Mouse (Mus musculus) brain, embryonic 18.5 days (tissue): ENCODE measurements at regions not wholly inside any gene's neighbourhood (a gene's known extent, or its start where the extent isn't known, plus 50 kb on each side); places are given as distances from the start of the nearest gene placed in this dataset.

ENCODE experiments used
- DNase-seq: peaks from one replicate; pipeline ENCODE4 v3.0.0-alpha.2; 2012; ENCODE audit warnings: low read depth, low spot score

DNA sequence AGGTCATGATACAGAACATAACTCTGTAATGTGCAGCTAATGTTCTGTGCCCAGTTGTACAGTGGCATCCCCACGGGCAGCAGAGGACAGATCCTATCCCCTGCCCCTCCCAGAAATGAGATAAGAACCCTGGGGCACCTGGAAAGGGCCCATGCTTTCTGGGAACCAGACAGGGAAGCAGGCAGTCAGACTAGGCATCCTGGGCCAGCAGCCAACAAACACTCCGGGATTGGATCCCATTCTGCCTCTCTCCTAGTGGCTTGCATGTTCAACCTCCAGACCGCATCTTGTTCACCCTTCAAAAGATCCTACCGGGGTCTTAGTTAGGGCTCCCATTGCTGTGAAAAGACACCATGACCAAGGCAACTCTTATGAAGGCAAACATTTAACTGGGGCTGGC lies 229.0 kb upstream of the Rpl38 start:
- no peak for DNase-seq

DNA sequence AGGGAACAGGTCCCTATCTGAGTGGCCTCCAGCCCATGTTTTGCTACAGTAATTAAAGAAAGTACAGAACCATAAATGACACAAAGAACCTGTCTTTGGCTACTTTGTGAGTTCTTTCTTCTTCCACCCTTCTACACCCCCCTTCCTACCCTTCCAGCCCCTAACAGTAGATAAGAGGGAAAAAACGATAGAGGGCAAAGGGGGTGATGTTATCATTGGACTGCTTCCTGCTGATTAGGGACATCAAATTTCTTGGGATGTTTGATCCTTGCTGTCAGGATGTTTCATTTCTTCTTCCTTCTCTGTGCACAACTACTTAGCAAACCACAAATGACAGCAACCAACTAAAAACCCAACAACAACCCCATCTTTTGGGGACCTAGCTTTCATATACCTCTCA lies 232.5 kb upstream of the Rpl38 start:
- no peak for DNase-seq

DNA sequence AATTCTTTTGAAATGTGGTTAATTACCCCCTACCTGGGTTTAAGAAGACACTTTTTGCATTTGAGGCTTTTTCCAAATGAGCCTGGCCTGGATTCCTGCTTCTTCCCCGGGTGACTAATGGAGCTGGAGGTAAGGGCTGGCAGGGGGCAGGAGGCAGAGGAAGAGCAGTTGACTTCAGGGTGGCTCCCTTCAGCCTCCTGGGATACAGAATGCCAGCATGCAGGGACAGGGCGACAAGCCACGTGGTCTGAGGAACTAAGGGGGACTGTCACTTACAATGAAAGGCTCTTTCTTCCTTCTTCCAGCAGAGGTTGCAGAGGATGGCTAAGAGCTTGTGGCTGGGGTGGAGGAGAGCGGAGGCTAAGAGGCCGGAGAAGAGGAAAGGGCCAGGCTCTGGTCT lies 234.8 kb upstream of the Rpl38 start:
- DNase-seq, result no peak

DNA sequence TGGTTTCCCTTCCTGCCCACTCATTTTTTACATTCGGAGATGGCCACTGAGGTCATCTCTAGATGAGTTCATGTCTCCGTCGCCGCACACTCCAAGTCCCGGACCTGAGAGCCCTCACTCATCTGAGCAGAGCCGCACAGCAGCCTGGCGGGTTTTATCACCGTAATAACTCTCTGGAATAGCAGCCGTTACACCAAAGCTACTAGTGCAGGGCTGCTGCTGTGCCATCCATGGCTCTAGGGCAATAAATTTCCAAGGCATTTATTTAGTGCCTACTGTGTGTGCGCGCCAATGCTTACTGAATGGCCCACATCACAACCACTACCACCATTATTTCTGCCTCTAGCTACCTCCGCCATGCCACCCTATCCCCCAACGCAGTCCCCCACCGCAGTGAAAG lies 242.9 kb upstream of the Rpl38 start:
- no peak for DNase-seq

DNA sequence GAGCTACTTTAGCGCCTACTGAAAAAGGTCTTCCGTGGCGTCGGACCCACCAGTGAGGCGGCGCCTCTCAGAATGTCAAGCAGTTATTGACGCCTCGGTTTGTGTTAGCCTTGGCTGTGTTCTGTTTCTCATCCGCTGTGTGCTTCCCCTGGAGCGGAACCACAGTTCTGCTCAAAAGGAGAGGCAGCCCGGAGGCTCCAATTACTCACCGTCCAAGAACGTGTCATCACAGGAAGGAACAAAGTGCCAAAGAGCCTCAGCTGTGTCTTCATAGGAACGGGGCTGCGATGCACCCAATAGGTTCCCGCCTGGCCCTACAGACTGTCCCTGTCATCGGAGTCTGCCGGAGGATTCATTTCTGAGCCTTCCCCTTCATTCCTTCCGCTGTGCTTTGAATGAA lies 245.0 kb upstream of the Rpl38 start:
- no peak for DNase-seq

DNA sequence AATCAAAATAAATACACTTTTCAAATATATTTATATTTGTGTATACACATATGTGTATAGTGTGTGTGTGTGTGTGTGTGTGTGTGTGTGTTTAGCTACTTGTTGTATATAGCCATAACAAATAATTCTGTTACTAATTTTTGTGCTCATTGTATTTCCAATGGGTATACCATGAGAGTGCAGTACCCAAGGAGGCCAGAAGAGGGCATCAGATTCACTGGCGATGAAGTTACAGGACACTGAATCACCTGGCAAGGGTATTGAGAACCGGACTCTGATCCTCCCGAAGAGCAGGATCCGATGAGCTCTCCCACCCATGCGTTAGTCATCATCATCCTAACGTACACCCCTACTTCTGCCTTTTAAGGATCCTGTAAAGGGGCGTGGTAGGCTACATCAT lies 249.3 kb upstream of the Rpl38 start:
- no peak for DNase-seq

DNA sequence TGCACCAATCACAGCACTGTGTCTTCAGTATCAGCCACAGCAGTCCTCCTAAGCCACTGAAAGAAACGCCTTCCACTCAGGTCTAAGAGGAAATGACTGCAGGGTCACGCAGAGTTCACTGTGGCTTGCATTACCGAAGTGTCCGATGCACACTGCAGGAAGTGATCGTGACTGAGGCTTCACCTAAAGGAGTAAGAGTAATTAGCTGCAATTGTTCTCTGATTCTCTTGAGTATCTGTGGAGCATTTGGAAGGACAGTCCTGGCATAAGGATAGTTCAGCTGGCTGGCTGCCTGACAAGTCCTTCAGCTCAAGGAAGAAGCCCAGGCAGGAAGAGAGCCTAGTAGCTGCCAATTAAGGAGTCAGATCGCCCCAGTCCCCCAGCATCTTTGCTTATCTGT lies 252.2 kb upstream of the Rpl38 start:
- no peak for DNase-seq

DNA sequence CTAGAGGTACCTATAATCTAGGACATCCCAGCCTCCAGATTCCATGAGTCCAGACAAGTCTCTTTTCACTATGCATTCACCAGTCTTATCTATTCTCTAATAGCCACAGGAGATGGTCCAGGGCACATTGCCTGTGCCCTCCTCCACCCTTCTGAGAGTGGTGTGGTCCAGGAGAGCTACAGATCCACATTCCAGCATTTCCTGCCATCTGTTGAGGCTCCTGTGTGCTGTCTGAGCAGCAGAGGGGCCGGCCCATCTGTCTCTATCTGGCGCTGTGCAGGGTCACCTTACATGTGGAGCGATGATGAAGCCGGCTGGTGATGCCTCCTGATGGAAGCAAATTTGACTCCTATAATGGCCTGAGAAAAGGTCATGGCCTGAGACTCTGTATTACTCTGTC lies 263.9 kb upstream of the Rpl38 start:
- no peak for DNase-seq

DNA sequence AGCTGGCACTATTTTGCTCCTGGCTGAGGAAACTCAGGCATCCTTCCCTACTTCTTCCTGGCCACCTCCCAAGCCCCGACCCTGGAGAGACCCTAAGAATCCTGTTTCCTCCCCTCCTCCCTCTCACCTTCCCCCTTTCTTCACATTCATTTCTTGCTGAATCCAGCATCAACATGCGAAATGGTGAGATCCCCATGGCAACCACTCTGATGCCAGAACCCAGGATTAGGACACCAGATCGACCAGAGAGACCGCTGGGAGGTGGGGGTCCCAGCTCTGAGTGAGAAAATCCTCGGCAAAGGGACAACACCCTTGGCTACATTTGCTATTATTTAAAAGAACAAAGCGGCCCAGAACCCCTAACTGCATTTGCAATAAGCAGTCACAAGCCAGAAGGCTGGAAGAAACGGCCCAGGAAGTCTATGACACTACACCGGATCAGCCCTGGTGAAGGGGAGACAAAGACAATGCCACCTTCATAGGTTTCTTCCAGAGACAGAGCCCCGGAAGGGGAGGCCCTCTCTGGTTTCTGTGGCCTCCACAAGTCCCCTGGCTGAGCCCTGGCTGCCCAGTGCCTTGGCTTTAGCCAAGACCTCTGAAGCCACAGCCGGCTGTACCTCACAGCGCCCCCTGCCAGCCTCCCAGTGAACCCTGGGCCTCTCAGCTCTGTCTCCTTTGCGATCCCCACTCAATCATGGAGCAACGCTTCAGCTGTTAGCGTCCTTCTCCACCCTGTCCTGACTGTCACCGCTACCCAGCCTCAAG lies 265.6 kb upstream of the Rpl38 start:
- DNase-seq, result peak; percentile 39

DNA sequence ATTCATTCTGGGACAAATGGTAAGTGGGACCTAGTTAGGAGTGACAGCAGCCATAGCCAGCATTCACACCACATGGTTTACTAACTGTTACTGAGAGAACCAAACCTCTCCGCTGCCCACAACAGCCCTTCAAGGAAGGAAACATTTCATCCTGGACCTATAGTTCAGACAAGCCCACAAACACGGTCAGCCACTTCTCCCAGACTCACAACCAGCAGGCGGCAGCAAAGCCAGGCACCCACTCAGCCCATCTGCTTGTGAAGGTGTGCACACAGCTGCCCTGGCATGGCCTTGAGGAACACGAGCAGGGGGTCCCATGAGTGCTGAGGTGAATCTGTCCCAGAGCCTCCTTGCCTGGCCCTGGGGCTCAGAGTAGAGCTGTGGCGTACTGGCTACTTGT lies 267.6 kb upstream of the Rpl38 start:
- DNase-seq, result no peak

DNA sequence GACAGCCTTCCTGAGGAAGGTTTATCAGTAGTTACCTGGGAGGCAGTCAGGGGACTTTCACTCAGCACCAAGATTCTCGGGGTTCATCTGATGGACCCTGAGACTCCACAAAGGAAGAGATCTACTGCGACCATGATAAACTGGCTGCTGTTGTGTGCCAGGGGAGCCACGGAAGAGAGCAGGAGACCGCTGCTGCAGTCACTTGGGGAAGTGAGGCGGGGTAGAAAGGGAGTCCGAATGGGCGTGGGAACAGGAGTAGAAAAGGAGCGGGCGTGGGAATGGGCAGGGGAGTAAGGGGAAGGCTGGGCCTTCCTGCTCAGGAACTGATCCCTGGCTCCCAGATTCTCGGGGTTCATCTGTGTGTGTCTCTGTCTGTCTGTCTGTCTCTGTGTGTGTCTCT lies 276.2 kb upstream of the Rpl38 start:
- no peak for DNase-seq

DNA sequence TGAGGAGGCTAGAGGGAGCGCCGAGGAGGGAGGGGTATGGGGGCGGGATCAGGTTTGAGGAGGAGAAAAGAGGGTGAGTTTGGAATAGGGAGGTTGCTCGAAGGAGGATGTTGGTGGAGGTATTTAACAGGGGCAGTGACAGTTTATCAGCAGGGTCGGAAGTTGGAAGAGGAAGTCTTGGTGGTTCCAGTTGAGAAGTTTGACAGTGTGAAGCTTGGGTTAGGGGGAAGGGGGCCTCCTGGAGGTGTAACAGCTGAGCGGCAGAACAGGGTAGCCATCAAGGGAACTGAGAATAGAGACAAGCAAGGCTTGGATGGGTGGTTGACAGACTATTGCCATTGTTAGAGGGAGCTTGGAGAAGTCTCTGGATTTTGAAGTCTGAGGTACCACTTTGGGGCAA lies 276.8 kb upstream of the Rpl38 start:
- no peak for DNase-seq

DNA sequence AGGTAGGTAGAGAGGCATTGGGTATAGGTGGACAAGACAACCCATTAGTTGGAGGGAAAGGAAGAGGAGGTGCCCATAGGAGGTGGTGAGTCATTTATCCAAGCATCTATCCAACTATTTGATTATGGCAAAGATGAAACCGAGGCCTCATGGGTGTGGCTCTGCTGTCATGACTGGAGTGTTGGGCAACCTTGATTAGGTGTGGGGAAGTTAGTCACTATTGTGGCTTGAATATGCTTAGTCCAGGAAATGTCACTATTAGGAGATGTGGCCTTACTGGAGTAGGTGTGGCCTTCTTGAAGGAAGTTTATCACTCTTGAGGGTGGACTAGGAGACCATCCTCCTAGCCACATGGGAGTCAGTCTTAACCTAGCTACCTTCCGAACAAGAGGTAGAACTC lies 281.2 kb upstream of the Rpl38 start:
- no peak for DNase-seq

DNA sequence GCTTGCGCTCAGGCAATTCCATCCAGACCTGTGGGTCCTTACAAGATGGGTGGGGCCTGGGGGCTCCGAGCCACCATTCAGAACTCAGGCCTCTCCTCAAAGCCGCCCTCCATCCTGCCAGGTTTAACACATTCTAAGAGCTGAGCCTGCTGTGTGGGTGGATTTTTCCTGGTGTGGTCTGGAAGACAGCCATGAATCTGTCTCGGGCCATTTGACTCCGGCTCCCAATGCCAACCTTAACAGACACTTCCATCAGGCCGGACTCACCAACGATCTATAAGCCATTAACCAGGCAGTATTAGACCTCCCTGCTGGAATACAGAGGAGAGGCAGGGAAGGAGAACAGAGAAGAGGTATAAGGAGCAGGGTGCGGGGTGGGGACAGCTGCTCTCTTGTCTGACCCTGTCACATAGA lies 288.9 kb upstream of the Rpl38 start:
- DNase-seq, result no peak

DNA sequence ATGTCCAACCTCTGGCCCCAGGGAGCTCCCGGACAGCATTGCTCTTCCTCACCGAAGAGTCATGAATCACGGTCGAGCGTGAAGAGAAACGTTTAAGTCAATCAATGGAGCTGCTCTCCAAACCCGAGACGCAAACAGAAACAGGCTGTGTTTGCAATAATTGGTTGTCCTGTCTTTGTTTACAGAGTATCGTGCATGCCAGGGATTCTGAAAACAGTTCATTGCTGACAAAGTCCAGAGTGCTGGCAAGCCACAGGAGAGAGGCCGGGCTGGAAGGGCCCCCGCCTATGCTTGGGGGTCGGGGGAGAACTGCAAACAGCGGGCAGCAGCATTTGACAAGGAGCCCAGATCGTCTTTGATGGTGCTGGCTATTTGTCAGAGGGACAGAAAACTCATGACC lies 292.4 kb upstream of the Rpl38 start:
- DNase-seq, result no peak

DNA sequence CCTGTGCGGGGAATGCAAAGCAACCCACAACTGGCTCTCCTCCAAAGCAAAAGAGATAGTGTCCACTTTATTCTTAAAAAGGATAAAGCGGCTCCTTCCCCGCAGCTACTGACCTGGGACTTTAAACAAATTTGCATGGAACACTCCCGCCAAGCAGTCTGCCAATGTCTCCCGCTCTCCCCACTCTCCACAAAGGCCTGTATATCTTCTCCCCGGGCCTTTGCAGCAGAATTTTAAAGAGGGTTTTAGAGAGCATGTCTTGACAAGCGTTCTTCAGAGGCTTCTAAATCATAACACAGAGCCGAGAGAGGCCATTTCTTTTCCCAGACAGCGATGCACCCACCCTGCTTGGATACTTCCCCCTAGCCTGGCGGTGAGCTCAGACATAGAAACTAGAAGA lies 297.6 kb upstream of the Rpl38 start:
- DNase-seq, result no peak

DNA sequence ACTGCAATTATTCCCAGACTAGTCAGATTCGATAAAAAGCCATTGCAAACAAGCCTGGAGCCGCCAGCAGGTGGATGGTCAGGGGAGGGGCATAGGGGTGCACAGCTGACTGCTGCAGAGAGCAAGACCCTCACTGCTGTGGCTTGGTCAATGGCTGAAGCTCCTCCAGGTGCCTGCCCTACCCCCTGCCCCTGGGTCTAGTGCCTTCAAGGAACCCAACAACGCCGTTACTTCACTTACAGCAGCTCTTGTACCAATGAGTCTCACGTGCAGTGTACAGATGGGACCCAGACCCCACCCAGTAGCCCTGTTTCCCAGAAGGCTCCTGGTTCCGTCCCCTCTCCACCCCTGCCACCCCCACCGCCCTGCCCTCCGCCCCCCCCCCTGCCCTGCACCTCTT lies 300.5 kb upstream of the Rpl38 start:
- no peak for DNase-seq

DNA sequence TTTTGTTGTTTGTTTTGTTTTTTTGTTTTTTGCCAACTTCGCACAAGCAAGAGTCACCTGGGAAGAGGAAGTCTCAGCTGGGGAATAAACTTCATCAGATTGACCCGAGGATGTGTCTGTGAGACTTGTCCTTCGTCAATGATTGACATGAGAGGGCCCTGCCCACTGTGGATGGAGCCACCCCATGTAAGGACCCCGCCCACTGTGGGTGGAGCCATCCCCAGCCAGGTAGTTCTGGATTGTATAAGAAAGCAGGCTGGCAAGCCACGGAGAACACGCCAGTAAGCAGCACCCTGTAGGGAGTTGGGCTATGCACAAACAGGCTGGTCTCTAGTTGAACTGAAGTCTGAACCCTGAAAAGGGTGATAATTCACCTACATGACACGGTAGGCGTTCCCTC lies 294.1 kb upstream of the Sdk2 start:
- no peak for DNase-seq

DNA sequence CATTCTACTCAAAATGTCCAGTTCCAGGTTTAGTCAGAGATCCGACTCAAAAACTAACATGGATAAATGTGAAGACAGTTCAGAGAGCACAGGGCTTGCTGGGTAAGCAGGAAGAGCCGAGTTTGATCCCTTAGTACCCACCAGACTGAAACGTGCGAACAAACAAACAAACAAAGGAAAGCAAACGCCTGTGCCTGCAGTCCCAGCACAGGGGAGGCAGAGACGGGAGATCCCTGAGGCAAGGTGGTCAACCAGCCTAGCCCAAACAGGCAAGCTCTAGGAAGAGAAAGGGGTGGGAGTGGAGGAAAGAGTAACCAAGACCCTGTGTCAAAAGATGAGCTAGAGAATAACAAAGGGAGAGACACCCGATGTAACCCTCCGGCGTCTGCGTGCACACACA lies 293.5 kb upstream of the Sdk2 start:
- no peak for DNase-seq

DNA sequence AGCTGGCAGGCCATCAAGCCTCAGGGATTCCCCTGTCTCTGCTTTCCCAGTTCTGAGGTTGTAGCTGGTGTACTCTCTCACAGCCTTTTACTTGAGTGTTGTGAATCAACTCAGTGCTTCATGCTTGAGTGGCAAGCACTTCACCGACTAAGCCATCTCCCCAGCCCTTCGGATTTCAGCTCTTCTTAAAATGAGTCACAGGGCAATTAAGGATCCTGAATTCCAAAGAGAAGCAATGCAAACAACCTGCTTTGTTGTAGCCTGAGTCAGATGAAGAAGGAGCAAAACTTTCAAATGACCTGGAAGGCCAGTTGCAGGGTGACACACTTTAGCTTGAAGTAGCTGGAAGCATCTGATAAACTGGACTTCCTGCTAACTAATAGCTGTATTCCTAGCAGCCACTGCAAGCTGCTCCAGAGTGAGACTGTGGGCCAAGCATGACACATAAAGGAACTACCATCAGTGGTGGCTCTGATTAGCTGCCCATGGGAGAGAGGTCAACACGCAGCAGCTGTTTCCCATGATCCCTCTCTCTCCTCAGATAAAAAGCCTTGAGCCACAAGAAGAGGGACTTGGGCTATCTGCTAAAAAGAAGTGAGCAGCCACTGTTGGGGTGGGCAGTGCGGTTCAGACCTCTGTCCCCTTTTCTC lies 285.4 kb upstream of the Sdk2 start:
- DNase-seq, result no peak

DNA sequence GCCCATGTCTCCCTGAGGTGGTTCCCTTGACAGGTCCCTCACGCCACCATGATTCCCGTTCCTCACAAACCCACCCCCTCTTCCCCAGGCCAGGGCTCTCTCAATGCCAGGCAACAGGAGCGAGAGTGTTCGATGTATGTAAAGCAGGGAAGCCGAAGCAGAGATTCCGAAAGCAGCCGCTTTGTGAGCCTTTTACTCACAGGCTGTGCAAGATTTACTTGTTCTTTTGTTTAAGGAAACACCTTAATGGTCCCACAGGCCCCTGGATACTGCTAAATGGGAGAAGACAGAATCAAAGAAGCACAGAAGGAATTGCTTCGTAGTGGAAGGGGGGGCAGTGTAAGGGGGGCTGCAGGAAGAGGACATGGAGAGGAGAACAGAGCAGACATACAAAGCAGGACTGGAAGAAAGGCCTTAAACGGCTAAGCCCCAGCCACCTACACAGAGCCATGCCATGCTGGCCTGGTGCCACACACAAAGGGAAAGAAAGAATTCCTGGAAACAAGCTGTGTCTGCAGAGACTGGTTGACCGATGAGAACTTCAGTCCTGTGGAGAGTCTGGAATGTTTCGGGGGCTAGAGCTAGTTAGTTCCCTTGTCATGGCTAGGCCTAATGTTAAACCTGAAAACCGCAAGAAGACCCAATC lies 270.1 kb upstream of the Sdk2 start:
- DNase-seq, result no peak

DNA sequence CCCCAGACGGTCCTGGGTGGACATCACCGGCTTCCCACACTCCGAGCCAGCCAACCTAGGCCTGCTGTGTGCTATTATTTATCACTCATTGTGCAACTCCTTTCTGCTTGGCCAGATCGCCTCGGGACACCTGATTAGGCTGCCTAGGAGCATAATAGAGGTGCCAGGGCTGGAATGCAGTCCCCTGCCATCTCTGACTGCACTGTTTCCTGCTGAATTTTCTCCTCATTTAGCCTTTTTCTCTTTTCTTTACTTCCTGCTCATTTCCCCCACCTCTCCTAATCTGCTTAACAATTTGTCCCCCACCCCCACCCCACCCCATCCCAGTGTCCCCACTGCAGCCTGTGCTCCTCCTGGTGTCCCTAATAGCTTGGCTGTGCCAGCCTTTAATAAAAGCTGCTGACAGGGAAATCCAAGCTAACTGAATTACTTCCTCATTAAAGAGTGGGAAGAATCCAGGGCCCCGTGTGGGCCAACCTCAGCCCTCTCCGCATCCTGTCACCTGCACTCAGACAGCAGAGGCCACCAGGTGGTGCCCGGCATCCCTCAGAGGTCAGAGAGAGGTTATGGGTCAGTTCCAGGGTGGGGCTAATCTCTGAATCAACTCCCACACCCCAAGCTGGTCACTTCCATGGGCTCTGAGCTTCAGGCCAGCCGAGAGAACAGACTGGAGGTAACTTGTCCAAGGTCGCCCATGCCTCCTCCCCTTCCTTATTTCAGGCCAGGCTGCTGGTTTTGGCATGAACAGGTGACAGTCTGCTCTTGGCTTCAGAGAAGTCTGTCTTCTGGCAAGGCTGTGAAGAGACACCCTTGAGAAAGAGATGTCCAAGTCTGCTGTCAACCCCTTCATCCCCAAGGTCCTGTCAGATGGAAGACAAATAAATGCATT lies 269.3 kb upstream of the Sdk2 start:
- no peak for DNase-seq
